Mouse (Mus musculus): ENCODE measurements around the gene Sgms1.

The Sgms1 gene

GRCm38 (mm10) chr19:32260869-32261688, 128.4 kb downstream of the Sgms1 start:
- DNase-seq: no peak

GRCm38 (mm10) chr19:32259830-32260229, 129.7 kb downstream of the Sgms1 start:
- no peak for DNase-seq

GRCm38 (mm10) chr19:32259048-32259447, 130.5 kb downstream of the Sgms1 start:
- no peak for DNase-seq

- DNase-seq: no peak
Observed at GRCm38 (mm10) chr19:32258146-32258545, 131.4 kb downstream of the Sgms1 start.

GRCm38 (mm10) chr19:32257616-32258015, 131.9 kb downstream of the Sgms1 start:
- no peak for DNase-seq

GRCm38 (mm10) chr19:32256706-32257415, 132.7 kb downstream of the Sgms1 start:
- DNase-seq: no peak

GRCm38 (mm10) chr19:32255429-32256185, 133.9 kb downstream of the Sgms1 start:
- no peak for DNase-seq

GRCm38 (mm10) chr19:32254739-32255344, 134.7 kb downstream of the Sgms1 start:
- DNase-seq: peak; percentile 45

- DNase-seq: no peak
Observed at GRCm38 (mm10) chr19:32254204-32254603, 135.3 kb downstream of the Sgms1 start.

- DNase-seq: no peak
Observed at GRCm38 (mm10) chr19:32252987-32253386, 136.5 kb downstream of the Sgms1 start.

- no peak for DNase-seq
Observed at GRCm38 (mm10) chr19:32252451-32252850, 137.1 kb downstream of the Sgms1 start.

GRCm38 (mm10) chr19:32249181-32250130, 140.1 kb downstream of the Sgms1 start:
- DNase-seq: no peak

- no peak for DNase-seq
Observed at GRCm38 (mm10) chr19:32244881-32245280, 144.6 kb downstream of the Sgms1 start.

GRCm38 (mm10) chr19:32243246-32243645, 146.3 kb downstream of the Sgms1 start:
- no peak for DNase-seq

- DNase-seq: no peak
Observed at GRCm38 (mm10) chr19:32242153-32242552, 147.4 kb downstream of the Sgms1 start.

GRCm38 (mm10) chr19:32240417-32240990, 149.0 kb downstream of the Sgms1 start:
- no peak for DNase-seq

- no peak for DNase-seq
Observed at GRCm38 (mm10) chr19:32239925-32240324, 149.6 kb downstream of the Sgms1 start.

- DNase-seq: no peak
Observed at GRCm38 (mm10) chr19:32239459-32239792, 150.1 kb downstream of the Sgms1 start.

- no peak for DNase-seq
Observed at GRCm38 (mm10) chr19:32238722-32239458, 150.6 kb downstream of the Sgms1 start.

GRCm38 (mm10) chr19:32237685-32238084, 151.8 kb downstream of the Sgms1 start:
- no peak for DNase-seq

- DNase-seq: no peak
Observed at GRCm38 (mm10) chr19:32237173-32237583, 152.3 kb downstream of the Sgms1 start.

Data from lung, postnatal 10 days (tissue).